Mouse (Mus musculus): Measurements from ENCODE around the gene Eea1. TPM values are rescaled to one million over a fixed set of nuclear protein-coding genes. Genes with fewer than 3 reads are reported as not detected.

Eea1 gene
- total RNA-seq, 2 experiments from 2014 or later, result 31.7 to 34.0 TPM

- intact Hi-C loops (cut with DNase I), result no loop called here
- DNase-seq (ENCODE audit: low spot score in 2 of 2), result no peak
These were observed 1.4 kb downstream of the Eea1 start for GRCm38 (mm10) chr10:95941768-95942425.

GRCm38 (mm10) chr10:95945086-95945485 is 4.6 kb downstream of the Eea1 start:
- intact Hi-C loops (cut with DNase I), result no loop called here
- DNase-seq (ENCODE audit: low spot score in 2 of 2), result no peak

GRCm38 (mm10) chr10:95949410-95949809 is 9.0 kb downstream of the Eea1 start:
- DNase-seq (ENCODE audit: low spot score in 2 of 2), result no peak
- intact Hi-C loops (cut with DNase I), result no loop called here

GRCm38 (mm10) chr10:95950194-95950593 is 9.7 kb downstream of the Eea1 start:
- intact Hi-C loops (cut with DNase I), result no loop called here
- DNase-seq (ENCODE audit: low spot score in 2 of 2), result no peak

GRCm38 (mm10) chr10:95950797-95951196 is 10.3 kb downstream of the Eea1 start:
- intact Hi-C loops (cut with DNase I), result no loop called here
- no peak for DNase-seq (ENCODE audit: low spot score in 2 of 2)

GRCm38 (mm10) chr10:95951346-95951745 is 10.9 kb downstream of the Eea1 start:
- intact Hi-C loops (cut with DNase I), result no loop called here

GRCm38 (mm10) chr10:95956629-95957028 is 16.2 kb downstream of the Eea1 start:
- intact Hi-C loops (cut with DNase I), result no loop called here
- DNase-seq (ENCODE audit: low spot score in 2 of 2), result no peak

More at GRCm38 (mm10) chr10:95951346-95951745, 10.9 kb downstream of the Eea1 start:
- no peak for DNase-seq (ENCODE audit: low spot score in 2 of 2)

- intact Hi-C loops (cut with DNase I), result no loop called here
- no peak for DNase-seq (ENCODE audit: low spot score in 2 of 2)
These were observed 17.1 kb downstream of the Eea1 start for GRCm38 (mm10) chr10:95957574-95957973.

- DNase-seq (ENCODE audit: low spot score in 2 of 2), result no peak
- intact Hi-C loops (cut with DNase I), result no loop called here
These were observed 24.2 kb downstream of the Eea1 start for GRCm38 (mm10) chr10:95964679-95965078.

- intact Hi-C loops (cut with DNase I), result no loop called here
- DNase-seq (ENCODE audit: low spot score in 2 of 2), result no peak
These were observed 29.2 kb downstream of the Eea1 start for GRCm38 (mm10) chr10:95969694-95970093.

GRCm38 (mm10) chr10:95970744-95971212 is 30.3 kb downstream of the Eea1 start:
- no peak for DNase-seq (ENCODE audit: low spot score in 2 of 2)
- intact Hi-C loops (cut with DNase I), result no loop called here

GRCm38 (mm10) chr10:95971341-95971740 is 30.9 kb downstream of the Eea1 start:
- DNase-seq (ENCODE audit: low spot score in 2 of 2), result no peak
- intact Hi-C loops (cut with DNase I), result no loop called here

GRCm38 (mm10) chr10:95971942-95972341 is 31.5 kb downstream of the Eea1 start:
- no peak for DNase-seq (ENCODE audit: low spot score in 2 of 2)
- intact Hi-C loops (cut with DNase I), result no loop called here

- intact Hi-C loops (cut with DNase I), result no loop called here
These were observed 34.0 kb downstream of the Eea1 start for GRCm38 (mm10) chr10:95974462-95974861.

GRCm38 (mm10) chr10:95976798-95977197 is 36.3 kb downstream of the Eea1 start:
- intact Hi-C loops (cut with DNase I), result no loop called here
- no peak for DNase-seq (ENCODE audit: low spot score in 2 of 2)

More at GRCm38 (mm10) chr10:95974462-95974861, 34.0 kb downstream of the Eea1 start:
- no peak for DNase-seq (ENCODE audit: low spot score in 2 of 2)

- DNase-seq (ENCODE audit: low spot score in 2 of 2), result no peak
- intact Hi-C loops (cut with DNase I), result no loop called here
These were observed 49.3 kb downstream of the Eea1 start for GRCm38 (mm10) chr10:95989731-95990130.

GRCm38 (mm10) chr10:95991176-95991575 is 50.7 kb downstream of the Eea1 start:
- intact Hi-C loops (cut with DNase I), result no loop called here
- DNase-seq (ENCODE audit: low spot score in 2 of 2), result no peak

- DNase-seq (ENCODE audit: low spot score in 2 of 2), result no peak
- intact Hi-C loops (cut with DNase I), result no loop called here
These were observed 60.5 kb downstream of the Eea1 start for GRCm38 (mm10) chr10:96000904-96001303.

GRCm38 (mm10) chr10:96015738-96016137 is 75.3 kb downstream of the Eea1 start:
- intact Hi-C loops (cut with DNase I), result no loop called here

GRCm38 (mm10) chr10:96017418-96017817 is 77.0 kb downstream of the Eea1 start:
- intact Hi-C loops (cut with DNase I), result no loop called here
- no peak for DNase-seq (ENCODE audit: low spot score in 2 of 2)

More at GRCm38 (mm10) chr10:96015738-96016137, 75.3 kb downstream of the Eea1 start:
- no peak for DNase-seq (ENCODE audit: low spot score in 2 of 2)

GRCm38 (mm10) chr10:96033356-96033984 is 93.0 kb downstream of the Eea1 start:
- intact Hi-C loops (cut with DNase I), result loop anchor here (2.0 kb wide), 1 partner anchor 135 kb away; no protein-coding TSS in a partner anchor
- DNase-seq (ENCODE audit: low spot score in 2 of 2), result peak; percentile 13 to 31
